Mouse (Mus musculus) heart, adult 2 months (tissue): ENCODE data around the gene Papss1. TPM values are rescaled to one million over a fixed set of nuclear protein-coding genes. Genes with fewer than 3 reads are reported as not detected.

Source experiments
- DNase-seq, 2 experiments: peaks; one replicate each; pipeline ENCODE4 v3.0.0; 2021
- H3K27ac ChIP-seq: fragments of 200-600 bp; 2 replicates; pipeline ENCODE4 v1.8.1; 2022
- H3K27me3 ChIP-seq: fragments of 200-500 bp; 2 replicates; pipeline ENCODE4 v1.6.1; 2012; ENCODE audit warnings: mild to moderate bottlenecking, low read length, inconsistent platforms, mixed read lengths; ENCODE audit not compliant: control insufficient read depth, insufficient read depth
- H3K36me3 ChIP-seq: fragments of 200-500 bp; 2 replicates; pipeline ENCODE4 v1.6.1; 2012; ENCODE audit warnings: low read length, inconsistent platforms; ENCODE audit not compliant: control insufficient read depth, insufficient read depth
- H3K4me1 ChIP-seq: fragments of 200-500 bp; 2 replicates; pipeline ENCODE4 v1.6.1; 2011; ENCODE audit warnings: low read length; ENCODE audit not compliant: control insufficient read depth, insufficient read depth
- H3K4me3 ChIP-seq: fragments of 200-600 bp; 2 replicates; pipeline ENCODE4 v1.8.1; 2022
- H3K79me2 ChIP-seq: fragments of 200-500 bp; replicated peaks from 2 replicates; pipeline ENCODE4 v1.6.1; 2012; ENCODE audit warnings: mild to moderate bottlenecking, inconsistent platforms, low read length, moderate library complexity, mixed read lengths; ENCODE audit not compliant: control insufficient read depth, insufficient read depth
- H3K9ac ChIP-seq: fragments of 200-500 bp; 2 replicates; pipeline ENCODE4 v1.6.1; 2012; ENCODE audit warnings: low read depth, mild to moderate bottlenecking, control low read depth, inconsistent platforms, low read length, mixed read lengths
- CTCF ChIP-seq: fragments of 200-600 bp; IDR thresholded peaks from 2 replicates; pipeline ENCODE4 v1.8.1; 2022; ENCODE audit warnings: antibody characterized with exemption, mild to moderate bottlenecking, moderate library complexity
- EP300 ChIP-seq: fragments of 200-500 bp; IDR thresholded peaks from 2 replicates; pipeline ENCODE4 v1.6.1; 2011; ENCODE audit warnings: low read depth, low read length, control low read depth; ENCODE audit not compliant: insufficient read depth
- POLR2A ChIP-seq: fragments of 200-500 bp; IDR thresholded peaks from 2 replicates; pipeline ENCODE4 v1.6.1; 2011; ENCODE audit warnings: mild to moderate bottlenecking, low read depth, low read length, control low read depth; ENCODE audit not compliant: insufficient read depth
- WGBS: fragments of 180-500 bp; shearing (Covaris S2); methylation state at CpG from one replicate; pipeline ENCODE4 v1.1.7; 2018; 5-methylcytosine and 5-hydroxymethylcytosine counted together
- intact Hi-C: fragments of 180-260 bp; cut with DNase I; formaldehyde crosslinking; loops from one replicate; pipeline ENCODE4 v1.15.1; 2025
- polyA plus RNA-seq: library from polyadenylated mRNA; depleted of rRNA; stranded (reverse); fragments of >200 nt; gene quantifications from 2 replicates; pipeline ENCODE4 v1.2.3, GENCODE M21; 2012
- total RNA-seq, 2 experiments: library from RNA; stranded (reverse); gene quantifications; 2 replicates each; pipeline ENCODE4 v1.2.3; 2021

Papss1 gene
- total and polyA plus RNA-seq, 3 experiments, result 8.0 to 10.0 (median 8.5) TPM

DNA sequence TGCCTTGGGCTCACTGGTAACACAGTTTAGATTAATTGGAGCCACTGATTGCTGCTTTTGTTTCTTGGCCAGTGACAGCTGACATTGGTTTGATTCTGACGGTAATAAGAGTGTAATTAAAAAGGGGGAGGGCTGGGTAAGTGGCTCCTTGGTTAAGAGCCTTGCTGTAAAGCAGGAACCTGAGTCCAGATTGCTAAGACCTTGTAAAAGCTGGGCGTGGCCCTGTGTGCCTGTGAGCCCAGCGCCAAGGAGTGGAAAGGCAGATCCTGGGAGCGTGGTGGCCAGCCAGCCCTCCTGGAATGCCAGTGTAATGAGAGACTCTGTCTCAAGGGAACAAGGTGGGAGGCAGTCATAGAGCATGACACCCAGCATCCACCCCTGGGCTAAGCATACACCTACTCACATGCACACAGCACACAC is 38.4 kb downstream of the Papss1 start:
- Histone ChIP-seq H3K4me1 (no peaks in the 10 kb centered on the region), H3K27me3 (no peaks in the 10 kb centered on the region), H3K27ac (no peak overlapping the region), H3K79me2 (no peaks in the 10 kb centered on the region), H3K4me3 (no peak overlapping the region), H3K9ac (no peak overlapping the region), H3K36me3 (no peaks in the 10 kb centered on the region)
- intact Hi-C loops, result no loop called here
- DNase-seq, result no peak
- 87% methylated on average over 4 of the region's 4 CpGs for WGBS
- TF ChIP-seq EP300 (no peak), CTCF (no peak), POLR2A (no peak)

GRCm38 (mm10) chr3:131608112-131608511 is 43.5 kb downstream of the Papss1 start:
- TF ChIP-seq EP300, result no peak
- TF ChIP-seq POLR2A, result no peak
- no peak for TF ChIP-seq CTCF
- Histone ChIP-seq H3K4me1 (no peaks in the 10 kb centered on the region), H3K9ac (no peak overlapping the region), H3K4me3 (no peak overlapping the region), H3K27me3 (no peaks in the 10 kb centered on the region), H3K36me3 (no peaks in the 10 kb centered on the region; the same call in 1 of the 2 replicates), H3K79me2 (no peaks in the 10 kb centered on the region), H3K27ac (no peak overlapping the region)
- intact Hi-C loops, result no loop called here
- 91% methylated on average over 6 of the region's 6 CpGs for WGBS
- no peak for DNase-seq

DNA sequence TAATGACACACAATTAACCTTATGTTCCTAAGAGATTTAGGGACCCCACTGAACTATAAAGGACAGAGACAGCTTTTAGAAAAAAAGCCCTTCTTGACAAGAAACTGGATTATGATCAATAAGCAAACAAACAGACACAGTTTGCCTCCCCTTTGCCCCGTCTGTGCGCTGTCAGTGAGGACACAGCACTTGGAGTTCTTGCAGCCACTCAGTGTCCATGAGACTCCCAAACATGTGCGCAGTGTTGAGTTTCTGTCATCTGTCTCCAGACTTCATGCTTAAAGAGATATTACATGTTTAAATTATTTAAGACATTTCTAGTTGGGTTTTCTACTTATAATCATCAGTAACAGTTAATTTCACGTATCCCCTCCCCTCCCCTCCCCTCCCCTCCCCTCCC is 45.1 kb downstream of the Papss1 start:
- TF ChIP-seq EP300 (no peak), POLR2A (no peak), CTCF (no peak)
- intact Hi-C loops, result no loop called here
- no peaks in the 10 kb centered on the region for H3K79me2 ChIP-seq
- no peaks in the 10 kb centered on the region for H3K4me1 ChIP-seq
- H3K36me3 ChIP-seq, result no peaks in the 10 kb centered on the region; the same call in 1 of the 2 replicates
- H3K27ac ChIP-seq, result no peak overlapping the region
- no peaks in the 10 kb centered on the region for H3K27me3 ChIP-seq
- DNase-seq, result no peak
- no peak overlapping the region for H3K4me3 ChIP-seq
- 91% methylated on average over 4 of the region's 4 CpGs for WGBS
- H3K9ac ChIP-seq, result no peak overlapping the region

DNA sequence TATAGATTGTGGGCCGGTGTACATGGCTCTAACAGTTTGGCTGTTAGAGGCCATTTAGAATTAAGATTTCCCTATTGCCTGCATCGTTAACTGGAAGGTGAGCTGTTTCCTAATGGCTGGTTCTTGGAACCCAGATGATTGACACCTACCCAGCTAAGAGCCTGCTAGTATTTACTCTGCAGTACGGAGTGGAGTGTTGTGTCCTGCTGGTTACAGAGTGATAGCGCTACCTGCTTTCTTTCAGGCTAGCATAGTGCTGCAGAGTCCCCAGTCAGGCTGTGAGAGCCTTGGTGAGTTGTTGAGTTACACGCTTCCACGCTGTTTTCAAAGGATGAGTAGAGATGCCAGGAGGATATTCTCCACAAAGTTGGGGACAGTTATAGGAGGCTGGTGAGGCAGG is 46.0 kb downstream of the Papss1 start:
- WGBS, result 92% methylated on average over 6 of the region's 6 CpGs
- H3K27ac ChIP-seq, result no peak overlapping the region
- H3K4me1 ChIP-seq, result no peaks in the 10 kb centered on the region
- intact Hi-C loops, result no loop called here
- H3K9ac ChIP-seq, result no peak overlapping the region
- H3K36me3 ChIP-seq, result no peaks in the 10 kb centered on the region; the same call in 1 of the 2 replicates
- no peak for DNase-seq
- TF ChIP-seq CTCF (no peak), POLR2A (no peak), EP300 (no peak)
- H3K27me3 ChIP-seq, result no peaks in the 10 kb centered on the region
- no peaks in the 10 kb centered on the region for H3K79me2 ChIP-seq
- no peak overlapping the region for H3K4me3 ChIP-seq

- TF ChIP-seq POLR2A (no peak), EP300 (no peak), CTCF (no peak)
- intact Hi-C loops, result no loop called here
Observed at GRCm38 (mm10) chr3:131612847-131613246, 48.3 kb downstream of the Papss1 start.

DNA sequence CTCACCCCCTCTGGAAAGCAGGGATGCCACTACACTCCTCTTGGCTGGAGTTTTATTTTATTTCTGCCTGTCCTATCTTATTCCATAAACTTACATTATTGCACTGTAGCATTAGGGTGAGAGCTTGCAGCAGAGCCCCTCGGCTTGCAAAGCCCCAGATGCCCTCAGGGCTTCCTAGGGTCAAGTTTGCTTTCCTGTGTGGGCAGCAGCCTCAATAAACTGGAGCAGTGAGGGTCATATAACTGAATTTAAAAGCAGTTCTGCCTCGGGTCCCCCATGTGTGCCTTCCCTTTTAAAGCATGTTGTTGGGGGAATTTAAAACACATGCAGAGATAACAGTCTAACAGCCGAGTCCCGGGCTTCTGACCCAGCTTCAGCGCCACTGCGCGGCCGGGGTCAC is 49.5 kb downstream of the Papss1 start:
- TF ChIP-seq CTCF (no peak), EP300 (no peak), POLR2A (no peak)
- 80% methylated on average over 8 of the region's 8 CpGs for WGBS

More at GRCm38 (mm10) chr3:131612847-131613246, 48.3 kb downstream of the Papss1 start:
- no peak for DNase-seq
- H3K36me3 ChIP-seq, result no peaks in the 10 kb centered on the region; the same call in 1 of the 2 replicates
- no peaks in the 10 kb centered on the region for H3K27me3 ChIP-seq
- H3K4me1 ChIP-seq, result no peaks in the 10 kb centered on the region
- H3K4me3 ChIP-seq, result no peak overlapping the region
- no peak overlapping the region for H3K9ac ChIP-seq
- H3K27ac ChIP-seq, result no peak overlapping the region
- no peaks in the 10 kb centered on the region for H3K79me2 ChIP-seq
- 55% methylated on average over 5 of the region's 5 CpGs for WGBS

More for the DNA sequence above, 49.5 kb downstream of the Papss1 start:
- Histone ChIP-seq H3K4me1 (no peaks in the 10 kb centered on the region), H3K27ac (no peak overlapping the region), H3K27me3 (no peaks in the 10 kb centered on the region), H3K9ac (no peak overlapping the region), H3K79me2 (no peaks in the 10 kb centered on the region), H3K36me3 (no peaks in the 10 kb centered on the region; the same call in 1 of the 2 replicates), H3K4me3 (no peak overlapping the region)
- no peak for DNase-seq
- intact Hi-C loops, result no loop called here
